Mouse (Mus musculus): ENCODE measurements around the gene Xndc1. TPM values are rescaled to one million over a fixed set of nuclear protein-coding genes. Genes with fewer than 3 reads are reported as not detected.

The Xndc1 gene
- polyA plus RNA-seq, 1 experiment from 2014 or later, result 27.0 TPM

- no peak for ATAC-seq (ENCODE audit: low FRiP score)
- H3K27ac ChIP-seq (replicated peaks), result no peak within 1 kb of the TSS
- H3K9me3 ChIP-seq (replicated peaks), result no peaks in the 10 kb centered on the region
- H3K4me2 ChIP-seq, result no peak within 1 kb of the TSS
- H3K4me3 ChIP-seq (replicated peaks), result no peak within 1 kb of the TSS
- H3K4me1 ChIP-seq, result no peaks in the 10 kb centered on the region
- no peaks in the 10 kb centered on the region for H3K36me3 ChIP-seq
- WGBS, result 83% methylated on average over 7 of the region's 7 CpGs
- no peaks in the 10 kb centered on the region for H3K27me3 ChIP-seq (replicated peaks)
- H3K9ac ChIP-seq (replicated peaks), result no peak within 1 kb of the TSS
These were observed 43.9 kb downstream of the Xndc1 start, which contains the start of gene Art5 for GRCm38 (mm10) chr7:102109171-102109570. Gene Art5, minus strand, starts transcription at chr7:102109489.

- no peaks in the 10 kb centered on the region for H3K9me3 ChIP-seq (replicated peaks)
- H3K4me2 ChIP-seq, result no peak overlapping the region
- H3K9ac ChIP-seq (replicated peaks), result no peak overlapping the region
- H3K4me1 ChIP-seq, result no peaks in the 10 kb centered on the region
- no peak overlapping the region for H3K4me3 ChIP-seq (replicated peaks)
- WGBS, result 88% methylated on average over 4 of the region's 4 CpGs
- no peak overlapping the region for H3K27ac ChIP-seq (replicated peaks)
- H3K36me3 ChIP-seq, result no peaks in the 10 kb centered on the region
- ATAC-seq (ENCODE audit: low FRiP score), result no peak
- no peaks in the 10 kb centered on the region for H3K27me3 ChIP-seq (replicated peaks)
These were observed 44.4 kb downstream of the Xndc1 start for GRCm38 (mm10) chr7:102109746-102110145.

- no peak overlapping the region for H3K4me3 ChIP-seq (replicated peaks)
- 80% methylated on average over 45 of the region's 45 CpGs for WGBS
These were observed 47.9 kb downstream of the Xndc1 start for GRCm38 (mm10) chr7:102113151-102113729.

GRCm38 (mm10) chr7:102116579-102117331, 51.4 kb downstream of the Xndc1 start, which contains the start of gene Chrna10:
Gene Chrna10, minus strand, starts transcription at chr7:102116828.
- no peaks in the 10 kb centered on the region for H3K9me3 ChIP-seq (replicated peaks)
- no peak for ATAC-seq (ENCODE audit: low FRiP score)
- H3K27me3 ChIP-seq (replicated peaks), result no peaks in the 10 kb centered on the region
- 63% methylated on average over 7 of the region's 7 CpGs for WGBS
- H3K4me1 ChIP-seq, result no peaks in the 10 kb centered on the region
- no peak within 1 kb of the TSS for H3K4me3 ChIP-seq (replicated peaks)
- H3K4me2 ChIP-seq, result no peak within 1 kb of the TSS
- no peak within 1 kb of the TSS for H3K9ac ChIP-seq (replicated peaks)
- no peak within 1 kb of the TSS for H3K27ac ChIP-seq (replicated peaks)
- peaks cover 38% of the 10 kb centered on the region for H3K36me3 ChIP-seq

More at GRCm38 (mm10) chr7:102113151-102113729, 47.9 kb downstream of the Xndc1 start:
- Histone ChIP-seq H3K9ac (replicated peaks) (no peak overlapping the region), H3K4me2 (no peak overlapping the region), H3K36me3 (peaks cover 5% of the 10 kb centered on the region), H3K27ac (replicated peaks) (no peak overlapping the region), H3K4me1 (no peaks in the 10 kb centered on the region), H3K9me3 (replicated peaks) (no peaks in the 10 kb centered on the region), H3K27me3 (replicated peaks) (no peaks in the 10 kb centered on the region)
- ATAC-seq (ENCODE audit: low FRiP score), result no peak

- 82% methylated on average over 6 of the region's 6 CpGs for WGBS
- no peaks in the 10 kb centered on the region for H3K4me1 ChIP-seq
- H3K9ac ChIP-seq (replicated peaks), result no peak overlapping the region
- H3K36me3 ChIP-seq, result peaks cover 44% of the 10 kb centered on the region
- no peak overlapping the region for H3K4me2 ChIP-seq
- no peak overlapping the region for H3K27ac ChIP-seq (replicated peaks)
- H3K4me3 ChIP-seq (replicated peaks), result no peak overlapping the region
- ATAC-seq (ENCODE audit: low FRiP score), result no peak
- H3K27me3 ChIP-seq (replicated peaks), result no peaks in the 10 kb centered on the region
- no peaks in the 10 kb centered on the region for H3K9me3 ChIP-seq (replicated peaks)
These were observed 52.1 kb downstream of the Xndc1 start for GRCm38 (mm10) chr7:102117382-102117781.

GRCm38 (mm10) chr7:102120326-102120725, 55.0 kb downstream of the Xndc1 start:
- 92% methylated on average over 10 of the region's 10 CpGs for WGBS
- H3K4me2 ChIP-seq, result no peak overlapping the region
- no peaks in the 10 kb centered on the region for H3K9me3 ChIP-seq (replicated peaks)

GRCm38 (mm10) chr7:102132395-102132794, 67.1 kb downstream of the Xndc1 start:
- 96% methylated on average over 4 of the region's 4 CpGs for WGBS
- no peak for ATAC-seq (ENCODE audit: low FRiP score)
- Histone ChIP-seq H3K9me3 (replicated peaks) (no peaks in the 10 kb centered on the region), H3K27me3 (replicated peaks) (no peaks in the 10 kb centered on the region), H3K36me3 (peaks cover 69% of the 10 kb centered on the region), H3K4me1 (no peaks in the 10 kb centered on the region), H3K9ac (replicated peaks) (no peak overlapping the region), H3K4me2 (no peak overlapping the region), H3K27ac (replicated peaks) (no peak overlapping the region), H3K4me3 (replicated peaks) (no peak overlapping the region)

More at GRCm38 (mm10) chr7:102120326-102120725, 55.0 kb downstream of the Xndc1 start:
- no peak for ATAC-seq (ENCODE audit: low FRiP score)
- peaks cover 73% of the 10 kb centered on the region for H3K36me3 ChIP-seq
- H3K27ac ChIP-seq (replicated peaks), result no peak overlapping the region
- H3K27me3 ChIP-seq (replicated peaks), result no peaks in the 10 kb centered on the region
- no peak overlapping the region for H3K4me3 ChIP-seq (replicated peaks)
- no peak overlapping the region for H3K9ac ChIP-seq (replicated peaks)
- no peaks in the 10 kb centered on the region for H3K4me1 ChIP-seq

Other genes starting within 250 kb of the Xndc1 start
- 1.6 and 1.9 TPM in 2 replicates for gene Phox2a, start 247.2 kb upstream of the Xndc1 start, polyA plus RNA-seq (2015; fragmentation: Nextera tagmentation; extraction: Ambion mirVana)
- 11.5 and 16.2 TPM in 2 replicates for gene Inppl1, start 227.3 kb upstream of the Xndc1 start, polyA plus RNA-seq (2015; fragmentation: Nextera tagmentation; extraction: Ambion mirVana)
- 2.1 TPM in 2 replicates for gene Folr2, start 208.3 kb upstream of the Xndc1 start, polyA plus RNA-seq (2015; fragmentation: Nextera tagmentation; extraction: Ambion mirVana)
- gene Anapc15, start 201.8 kb upstream of the Xndc1 start, polyA plus RNA-seq (2015; fragmentation: Nextera tagmentation; extraction: Ambion mirVana), result 73.6 and 74.3 TPM in 2 replicates
- gene Folr1, start 194.7 kb upstream of the Xndc1 start, polyA plus RNA-seq (2015; fragmentation: Nextera tagmentation; extraction: Ambion mirVana), result 1.7 and 8.7 TPM in 2 replicates
- gene Lamtor1, start 159.6 kb upstream of the Xndc1 start, polyA plus RNA-seq (2015; fragmentation: Nextera tagmentation; extraction: Ambion mirVana), result 156 and 158 TPM in 2 replicates
- gene Tomt, start 159.2 kb upstream of the Xndc1 start, polyA plus RNA-seq (2015; fragmentation: Nextera tagmentation; extraction: Ambion mirVana), result 0.41 and 0.46 TPM in 2 replicates
- gene Lrrc51, start 131.6 kb upstream of the Xndc1 start, polyA plus RNA-seq (2015; fragmentation: Nextera tagmentation; extraction: Ambion mirVana), result 9.6 and 9.8 TPM in 2 replicates
- gene Numa1, start 131.4 kb upstream of the Xndc1 start, polyA plus RNA-seq (2015; fragmentation: Nextera tagmentation; extraction: Ambion mirVana), result 32.1 and 40.1 TPM in 2 replicates
- gene Il18bp, start 46.8 kb upstream of the Xndc1 start, polyA plus RNA-seq (2015; fragmentation: Nextera tagmentation; extraction: Ambion mirVana), result 3.8 and 5.1 TPM in 2 replicates
- 33.0 and 33.5 TPM in 2 replicates for gene Rnf121, start within 50 bp of the Xndc1 start, polyA plus RNA-seq (2015; fragmentation: Nextera tagmentation; extraction: Ambion mirVana)
- 0.86 and 1.1 TPM in 2 replicates for gene Xntrpc, start 202 bp downstream of the Xndc1 start, polyA plus RNA-seq (2015; fragmentation: Nextera tagmentation; extraction: Ambion mirVana)
- gene Trpc2, start 17.6 kb downstream of the Xndc1 start, polyA plus RNA-seq (2015; fragmentation: Nextera tagmentation; extraction: Ambion mirVana), result 0.24 TPM in 1 of 2 replicates, not detected in the other
- gene Art1, start 36.2 kb downstream of the Xndc1 start, polyA plus RNA-seq (2015; fragmentation: Nextera tagmentation; extraction: Ambion mirVana), result 1.5 and 2.5 TPM in 2 replicates
- gene Art5, start 44.0 kb downstream of the Xndc1 start, polyA plus RNA-seq (2015; fragmentation: Nextera tagmentation; extraction: Ambion mirVana), result 0.23 and 0.52 TPM in 2 replicates
- gene Chrna10, start 51.3 kb downstream of the Xndc1 start, polyA plus RNA-seq (2015; fragmentation: Nextera tagmentation; extraction: Ambion mirVana), result not detected in 2 replicates
- gene Nup98, start 144.7 kb downstream of the Xndc1 start, polyA plus RNA-seq (2015; fragmentation: Nextera tagmentation; extraction: Ambion mirVana), result 18.1 and 21.2 TPM in 2 replicates
- gene Pgap2, start 144.7 kb downstream of the Xndc1 start, polyA plus RNA-seq (2015; fragmentation: Nextera tagmentation; extraction: Ambion mirVana), result 57.0 and 62.9 TPM in 2 replicates
- gene Rhog, start 190.5 kb downstream of the Xndc1 start, polyA plus RNA-seq (2015; fragmentation: Nextera tagmentation; extraction: Ambion mirVana), result 18.4 and 37.9 TPM in 2 replicates
- gene Stim1, start 202.3 kb downstream of the Xndc1 start, polyA plus RNA-seq (2015; fragmentation: Nextera tagmentation; extraction: Ambion mirVana), result 13.2 and 17.0 TPM in 2 replicates

All from neural tube, embryonic 15.5 days (tissue).